Mouse (Mus musculus): ENCODE data around the gene Plcb3. TPM values are rescaled to one million over a fixed set of nuclear protein-coding genes. Genes with fewer than 3 reads are reported as not detected.

Plcb3 gene
- 10 to 100 TPM; 33.4 to 35.2 TPM for total RNA-seq (2023)

DNA sequence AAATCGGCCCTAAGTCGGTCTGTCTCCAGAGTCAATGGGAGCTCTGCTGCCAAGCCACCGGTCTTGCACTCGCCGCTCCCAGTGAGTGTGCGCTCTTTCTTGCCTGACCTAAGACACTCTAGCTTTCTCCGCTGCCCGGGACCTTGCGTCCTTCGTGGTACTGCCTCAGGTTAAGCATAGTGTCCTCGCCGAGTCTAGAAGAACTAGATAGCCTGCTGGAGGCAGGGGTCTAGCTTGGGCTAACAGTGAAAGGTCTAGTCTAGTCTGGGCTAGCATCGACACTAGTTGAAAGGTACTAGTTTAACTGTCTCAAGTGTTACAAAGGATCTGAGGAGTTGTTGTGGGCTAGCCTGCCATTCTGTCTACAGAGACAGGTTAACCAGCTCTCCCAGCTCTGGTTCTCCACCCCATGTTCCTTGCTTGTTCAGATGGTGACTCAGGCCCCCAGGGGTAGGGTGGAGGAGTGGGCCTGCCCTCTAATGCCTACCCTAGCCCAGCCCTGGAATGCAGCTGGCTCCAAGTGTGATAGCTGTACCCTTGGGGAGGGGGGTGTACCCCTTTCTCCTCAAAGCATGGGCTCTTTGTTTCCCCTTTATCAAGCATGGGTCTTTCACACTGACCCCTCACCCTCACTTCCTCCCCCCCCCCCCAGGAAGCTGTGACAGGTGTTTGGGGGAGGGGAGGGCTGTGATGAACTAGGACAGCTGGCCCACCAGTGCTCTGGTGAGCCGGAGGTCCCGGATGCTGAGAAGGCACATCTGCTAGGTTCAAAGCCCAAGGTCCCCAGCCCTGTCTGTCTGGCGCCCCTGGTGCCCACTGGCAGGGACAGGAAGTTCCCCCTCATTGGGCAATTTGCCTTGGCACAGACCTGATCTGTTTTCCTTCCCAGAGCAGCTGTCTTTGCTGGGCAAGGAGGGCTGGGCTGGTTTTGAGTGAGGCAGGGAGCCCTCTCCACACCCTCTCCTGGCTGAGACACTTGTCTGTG is at the start of gene Plcb3:
Plcb3 (minus strand) TSS at position 934 of the 985 bp plus-strand sequence.

DNA sequence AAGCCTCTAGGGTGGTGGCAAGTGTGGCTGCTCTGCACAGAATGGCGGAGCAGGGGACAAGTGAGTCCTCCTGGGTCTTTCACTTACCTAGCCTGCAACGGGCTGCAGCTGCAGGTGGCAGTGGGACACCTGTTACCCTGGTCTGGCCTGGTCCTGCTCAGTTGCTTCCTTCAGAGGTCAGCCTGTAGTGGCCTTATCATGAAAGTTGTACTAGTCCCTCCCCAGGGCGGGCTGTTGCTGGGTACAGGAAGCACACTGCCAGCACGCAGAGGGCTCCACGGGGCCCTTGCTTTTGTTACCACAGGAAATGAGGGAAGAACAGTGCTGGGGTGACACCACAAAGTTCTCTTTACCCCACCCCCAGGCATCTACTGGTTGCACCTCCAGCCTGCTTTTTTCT is 42.9 kb upstream of the Plcb3 start, which contains the start of gene Fermt3:
Fermt3 (minus strand) TSS at position 279 of the 400 bp plus-strand sequence.

DNA sequence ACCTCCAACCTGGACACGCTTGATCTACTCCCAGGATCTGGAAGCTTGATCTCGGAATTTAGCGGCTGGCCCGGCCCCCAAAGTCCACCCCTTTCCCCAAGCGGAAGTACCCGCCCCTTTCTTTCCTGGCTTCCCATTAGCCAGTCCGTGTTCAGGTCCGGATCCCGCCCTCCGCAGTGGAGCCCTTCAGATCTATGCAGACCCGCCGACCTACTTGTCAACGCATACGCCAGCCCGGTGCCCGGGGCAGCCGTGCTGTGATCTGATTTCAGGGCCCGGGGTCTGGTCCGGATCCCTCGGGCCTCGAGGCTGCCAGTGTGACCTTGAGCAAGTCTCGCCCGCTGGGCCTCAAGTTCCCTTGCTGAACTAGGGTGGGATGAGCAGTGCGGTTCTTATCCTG is 19.7 kb upstream of the Plcb3 start, which contains the start of the genes Nudt22 and Trpt1:
Nudt22 (minus strand) TSS at position 112 of the 400 bp plus-strand sequence.
Trpt1 (plus strand) TSS at position 126 of the 400 bp plus-strand sequence.

DNA sequence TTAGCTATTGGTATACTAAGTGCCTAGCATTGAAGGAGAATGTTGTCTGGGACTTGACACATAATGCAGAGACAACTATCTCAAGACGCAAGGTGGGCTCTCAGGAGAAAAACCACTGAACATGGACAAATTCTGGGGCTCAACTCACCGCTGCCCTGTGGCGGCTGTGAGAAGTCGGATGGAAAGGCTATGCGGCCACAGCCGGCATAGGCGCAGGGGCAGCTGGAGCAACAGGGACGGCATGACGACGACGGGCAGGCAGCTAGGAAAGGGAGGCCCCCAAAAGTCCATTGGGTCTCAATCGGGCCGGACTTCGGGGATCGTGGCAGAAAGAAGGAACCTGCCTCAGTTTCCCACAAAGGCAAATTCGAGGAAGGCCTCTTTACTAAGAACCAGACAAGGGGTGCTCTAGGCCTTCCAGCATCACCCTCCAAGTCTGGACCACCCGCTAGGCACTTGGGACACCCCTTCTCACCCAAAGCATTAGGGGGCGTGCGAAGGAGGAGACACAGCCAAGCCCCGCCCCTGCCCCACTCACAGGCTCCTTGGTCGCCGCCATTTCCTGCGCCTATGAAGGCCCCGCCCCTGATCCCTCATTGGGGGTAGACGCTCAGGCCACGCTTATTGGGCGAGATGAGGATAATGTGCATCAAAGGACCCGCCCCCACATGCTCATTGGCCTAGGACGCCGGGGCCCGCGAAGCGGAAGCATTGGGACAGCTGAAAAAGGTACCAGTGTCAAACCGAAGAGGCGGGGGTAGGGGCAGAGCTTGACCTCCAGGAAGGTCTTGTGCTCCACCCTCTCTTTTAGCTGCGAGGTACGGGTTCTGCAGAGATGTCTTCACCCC is 16.0 kb upstream of the Plcb3 start, which contains the start of gene Dnajc4:
Dnajc4 (minus strand) TSS at position 562 of the 848 bp plus-strand sequence.

DNA sequence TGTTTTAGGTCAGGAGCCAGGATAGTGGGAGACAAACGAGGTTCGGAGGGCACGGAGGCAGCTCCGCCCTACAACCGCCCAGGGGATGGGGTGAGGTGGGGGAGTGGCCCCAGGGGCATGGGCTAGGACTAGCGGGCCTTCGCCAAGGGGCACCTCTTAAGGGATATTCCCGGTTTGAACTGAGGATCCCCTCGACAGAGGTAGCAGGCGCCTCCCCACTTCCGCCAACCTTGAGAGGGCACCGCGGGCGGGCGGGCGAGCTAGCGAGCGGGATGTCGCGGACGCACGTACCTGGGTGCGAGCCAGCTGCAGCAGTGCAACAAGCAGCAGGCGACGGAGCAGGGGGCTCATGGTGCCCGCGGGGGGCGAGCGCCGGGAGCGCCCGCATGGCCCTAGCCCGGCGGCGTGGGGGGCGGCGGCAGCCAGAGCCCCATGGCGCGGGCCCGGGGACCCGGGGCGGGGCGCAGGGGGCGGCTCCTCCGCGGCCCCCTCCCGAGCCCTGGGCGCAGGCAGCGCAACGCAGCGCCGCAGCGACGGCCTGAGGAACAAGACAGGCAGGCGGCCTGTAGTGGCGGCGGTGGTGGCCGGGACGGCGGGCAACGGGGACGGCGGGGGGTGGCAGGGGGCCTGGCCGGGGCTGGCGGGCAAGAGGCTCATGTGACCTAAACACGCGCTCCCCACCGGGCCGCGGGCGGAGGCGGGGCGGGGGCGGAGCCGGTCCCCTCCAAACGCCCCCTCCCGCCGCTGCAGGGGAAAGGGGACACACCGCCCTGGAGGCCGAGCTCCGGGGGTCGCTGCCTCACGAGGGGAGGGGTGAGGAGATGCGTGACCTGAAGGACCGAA is 11.0 kb upstream of the Plcb3 start, which contains the start of gene Vegfb:
Vegfb (minus strand) TSS at position 591 of the 843 bp plus-strand sequence.

DNA sequence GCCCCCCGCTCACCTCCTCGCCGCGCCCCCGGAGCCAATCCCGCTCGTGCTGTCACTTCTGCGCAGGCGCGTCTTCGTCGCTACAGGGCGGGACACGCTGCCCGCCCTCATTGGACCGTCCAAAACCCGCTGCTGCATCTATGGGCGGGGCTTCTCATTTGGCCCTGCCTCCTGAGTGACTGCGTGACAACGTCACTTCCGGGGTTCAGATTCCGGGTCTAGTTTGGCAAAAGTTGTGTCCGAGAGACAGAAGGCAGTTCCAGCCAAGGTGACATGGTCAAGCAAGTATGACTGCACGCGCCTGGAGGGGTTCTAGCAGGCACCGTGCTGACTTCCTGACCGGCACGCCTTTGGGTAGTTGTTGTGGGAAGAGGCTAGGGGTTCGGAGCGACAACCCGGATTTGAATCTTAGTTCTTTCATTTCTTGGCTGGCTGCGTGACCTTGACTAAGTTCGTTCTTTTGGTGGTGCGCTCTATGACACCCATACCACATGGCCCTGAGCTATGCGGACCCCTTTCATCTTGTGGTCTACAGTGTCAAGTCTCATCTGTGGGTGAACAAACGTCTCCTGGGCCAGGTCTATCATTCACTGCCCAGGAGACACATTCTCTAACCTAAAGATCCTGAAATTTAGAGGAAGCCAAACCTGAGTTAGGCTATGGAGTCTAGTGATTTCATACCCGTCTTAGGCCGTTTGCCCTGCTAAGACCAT is 4.3 kb upstream of the Plcb3 start, which contains the start of gene Fkbp2:
Fkbp2 (minus strand) TSS at position 121 of the 713 bp plus-strand sequence.

DNA sequence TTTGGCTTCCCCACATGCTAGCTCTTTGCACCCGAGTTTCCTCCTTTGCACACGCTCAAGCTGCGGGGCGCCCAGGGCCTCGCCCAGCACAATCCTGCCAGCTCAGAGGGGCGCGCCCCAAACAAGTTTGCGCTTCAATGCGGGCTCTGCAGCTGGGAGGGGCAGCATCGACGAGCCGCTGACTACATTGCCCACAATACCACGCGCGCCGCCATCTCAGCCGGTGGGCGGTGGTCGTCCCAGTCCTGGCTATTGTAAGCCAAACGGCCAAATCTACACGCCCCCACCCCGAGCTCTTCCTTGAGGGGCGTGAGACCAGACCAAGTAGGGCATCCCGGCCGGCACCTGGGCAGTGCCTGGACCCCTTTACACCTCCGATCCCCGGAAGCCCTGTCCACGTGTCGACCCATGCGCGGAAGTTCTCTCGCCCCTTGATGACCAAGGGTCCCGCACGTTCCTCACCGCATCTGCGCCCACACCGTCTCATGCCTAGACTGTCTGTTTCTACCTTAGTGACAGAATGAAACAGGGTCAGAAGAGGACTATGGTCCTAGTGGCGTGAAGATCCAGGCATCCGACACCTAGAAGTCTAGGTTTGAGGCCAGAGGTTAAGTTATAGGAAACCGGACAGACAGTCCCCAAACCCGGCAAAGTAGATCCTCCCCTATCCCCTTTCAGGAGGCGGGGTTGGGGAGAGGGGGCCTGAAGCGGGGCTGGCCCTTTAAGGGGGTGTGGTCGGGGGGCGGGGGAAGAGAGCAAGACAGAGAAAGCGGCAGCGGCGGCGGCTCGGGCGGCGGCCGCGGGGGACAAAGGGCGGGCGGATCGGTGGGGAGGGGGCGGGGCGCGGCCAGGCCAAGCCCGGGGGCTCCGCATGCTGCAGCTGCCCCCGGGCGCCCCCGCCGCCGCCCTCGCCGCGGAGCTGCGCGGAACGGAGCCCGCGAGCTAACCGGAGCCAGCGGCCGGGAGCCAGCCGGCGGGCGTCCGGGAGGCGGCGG is 1.8 kb downstream of the Plcb3 start, which contains the start of gene Ppp1r14b:
Ppp1r14b (plus strand) TSS at position 758 of the 995 bp plus-strand sequence.

DNA sequence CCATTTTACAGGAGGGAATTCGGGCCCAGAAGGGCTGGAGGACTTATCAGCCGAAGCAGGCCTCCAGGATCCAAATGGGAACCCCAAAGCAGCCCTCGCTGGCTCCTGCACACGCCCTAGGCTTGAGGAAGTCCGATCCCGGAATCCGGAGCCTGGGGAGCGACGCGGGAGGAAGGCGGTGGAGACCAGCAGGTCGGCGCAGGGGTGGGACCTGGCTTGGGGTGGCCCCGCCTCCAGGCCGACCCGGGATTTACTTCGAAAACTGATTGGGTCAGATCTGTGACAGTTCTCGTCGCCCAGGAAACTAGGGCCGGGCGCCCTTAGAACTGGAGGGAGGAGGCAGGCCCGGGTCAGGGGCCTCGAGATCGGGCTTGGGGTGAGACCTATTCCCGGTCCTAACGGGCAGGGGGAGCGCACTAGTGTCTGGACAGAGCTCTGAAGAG is 34.0 kb downstream of the Plcb3 start, which contains the start of gene Gpr137:
Gpr137 (minus strand) TSS at position 232 of the 443 bp plus-strand sequence.

DNA sequence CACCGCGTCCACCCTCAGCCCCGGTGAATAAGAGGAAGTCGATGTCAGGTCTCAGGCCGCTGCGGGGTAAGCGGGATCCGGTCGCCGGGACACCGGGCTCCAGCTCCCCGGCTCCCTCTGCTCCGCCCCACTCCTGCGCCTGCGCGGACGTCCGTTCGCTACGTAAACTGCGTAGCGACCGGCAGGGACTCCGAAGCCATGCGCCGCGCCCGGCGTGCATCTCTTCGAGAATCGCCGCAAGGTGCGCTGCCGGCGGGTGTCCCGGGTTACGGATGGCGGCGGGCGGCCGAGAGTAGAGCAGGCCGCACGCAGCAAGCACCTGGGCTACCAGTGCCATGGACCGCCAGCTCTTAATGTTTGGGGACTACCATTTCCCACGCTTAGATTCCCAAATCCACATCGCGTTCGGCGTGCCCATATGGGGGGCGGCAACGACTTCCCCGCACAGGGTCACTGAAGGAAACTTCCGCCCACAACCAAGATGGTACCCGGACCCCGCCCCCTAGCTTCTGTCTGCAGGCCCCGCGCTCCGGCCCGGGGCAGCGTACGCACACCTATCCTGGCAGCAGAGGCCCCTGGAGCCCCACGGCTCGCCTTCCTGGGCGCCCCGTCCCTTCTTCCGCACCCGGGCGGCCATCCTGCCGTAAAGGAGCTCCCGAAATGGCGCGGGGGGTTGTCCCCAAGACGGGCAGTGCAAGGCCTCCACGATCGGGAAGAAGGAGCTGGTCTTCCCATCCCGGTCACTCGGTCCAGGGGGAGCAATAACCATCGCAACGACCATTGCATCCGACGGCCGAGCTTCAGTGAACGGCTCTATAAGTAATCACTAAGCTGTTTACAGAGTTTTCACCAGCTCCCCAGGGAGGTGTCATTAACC is 34.7 kb downstream of the Plcb3 start, which contains the start of gene Bad:
Bad (plus strand) TSS at position 490 of the 877 bp plus-strand sequence.

DNA sequence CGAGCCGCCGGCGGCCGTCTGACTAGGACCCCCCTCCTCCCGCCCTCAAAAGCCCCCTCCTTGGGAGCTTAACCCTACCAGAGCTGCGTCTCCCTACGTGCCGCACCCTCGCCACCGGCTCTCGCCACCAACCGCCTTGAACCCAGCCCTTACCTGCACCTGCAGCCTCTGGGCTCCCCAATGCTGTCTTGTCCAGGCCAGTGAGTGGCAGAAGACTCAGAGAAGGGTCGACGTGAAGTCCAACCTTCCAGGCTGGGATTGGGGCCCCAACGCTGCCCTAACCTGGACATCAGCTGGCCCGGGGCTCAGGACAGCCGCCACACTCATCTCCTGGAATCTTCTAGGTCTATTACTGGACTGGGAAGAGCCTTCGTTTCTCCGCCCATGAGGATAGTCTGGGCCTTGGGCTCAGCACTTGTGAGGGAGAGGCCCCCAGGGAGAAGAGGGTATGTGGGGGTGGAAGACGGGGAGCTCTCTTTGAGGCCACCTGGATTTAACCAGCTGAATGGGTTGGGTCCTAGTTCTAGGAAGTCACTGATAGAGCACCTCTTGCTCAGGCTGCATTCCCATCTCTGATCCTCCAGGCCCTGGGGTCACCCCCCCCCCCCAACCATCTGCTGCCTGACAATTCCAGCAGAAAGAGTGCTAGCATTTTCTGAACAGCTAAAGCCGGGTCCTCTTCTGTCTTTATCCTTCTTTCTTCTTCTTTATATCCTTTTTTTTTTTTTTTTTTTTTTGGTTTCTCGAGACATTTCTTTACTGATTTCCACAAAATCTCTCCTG is 41.9 kb downstream of the Plcb3 start, which contains the start of gene Kcnk4:
Kcnk4 (minus strand) TSS at position 321 of the 783 bp plus-strand sequence.

DNA sequence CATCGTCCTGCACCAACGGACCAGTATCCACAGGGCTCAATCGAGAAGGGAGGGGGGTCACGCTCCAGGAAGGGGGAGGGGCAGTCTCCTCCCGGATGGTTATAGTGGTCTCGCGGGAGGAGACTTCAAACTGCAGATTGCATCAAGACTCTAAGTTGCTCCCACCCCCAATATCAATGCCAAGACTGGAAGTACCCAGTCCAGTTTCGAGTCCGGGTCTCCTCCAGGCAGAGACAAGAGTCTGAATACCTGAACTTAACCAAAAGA is 51.0 kb downstream of the Plcb3 start, which contains the start of gene Catsperz:
Catsperz (minus strand) TSS at position 74 of the 267 bp plus-strand sequence.

DNA sequence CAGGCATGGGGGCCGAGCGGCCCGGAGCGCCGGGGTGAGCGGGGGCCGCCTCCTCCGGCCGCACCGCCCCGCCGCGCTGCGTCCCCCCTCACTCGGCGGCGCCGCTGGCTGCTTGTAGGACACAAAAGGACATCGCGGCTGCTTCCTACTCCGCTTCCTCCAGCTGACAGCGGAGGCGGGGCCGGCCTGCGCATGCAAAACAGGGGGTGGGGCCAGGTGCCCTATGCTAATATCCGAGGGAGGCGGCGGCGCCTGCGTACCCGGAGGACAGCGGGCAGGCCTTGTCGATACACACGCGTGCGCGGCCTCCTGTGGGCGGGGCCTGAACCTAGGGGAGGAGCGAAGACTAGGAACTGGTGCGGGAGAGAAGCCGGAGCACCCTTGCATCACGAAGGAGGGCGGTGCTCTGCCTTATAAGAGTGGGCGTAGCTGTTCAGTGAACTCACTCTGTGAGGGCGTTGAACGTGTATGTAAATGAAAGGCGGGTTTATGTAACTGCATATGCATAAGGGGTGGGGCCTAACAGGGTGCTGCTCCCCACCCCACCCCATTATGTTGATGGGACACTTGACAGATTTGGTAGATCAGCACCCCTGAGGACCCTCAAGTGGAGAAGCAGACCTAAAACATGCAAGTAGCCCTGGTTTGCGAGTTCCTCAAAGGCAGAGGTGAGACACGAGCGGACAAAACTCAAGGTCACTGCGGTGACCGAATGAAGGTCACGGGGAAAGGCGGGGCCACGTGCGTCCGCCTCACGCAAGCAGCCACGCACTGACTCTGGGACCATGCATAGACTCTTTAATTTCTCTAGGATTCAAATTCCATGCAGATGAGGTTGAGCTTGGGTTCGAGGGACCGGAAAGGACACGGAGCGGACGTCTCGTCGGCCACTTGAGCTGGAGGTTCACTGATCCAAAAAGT is 54.4 kb downstream of the Plcb3 start, which contains the start of gene Esrra:
Esrra (minus strand) TSS at position 167 of the 921 bp plus-strand sequence.

DNA sequence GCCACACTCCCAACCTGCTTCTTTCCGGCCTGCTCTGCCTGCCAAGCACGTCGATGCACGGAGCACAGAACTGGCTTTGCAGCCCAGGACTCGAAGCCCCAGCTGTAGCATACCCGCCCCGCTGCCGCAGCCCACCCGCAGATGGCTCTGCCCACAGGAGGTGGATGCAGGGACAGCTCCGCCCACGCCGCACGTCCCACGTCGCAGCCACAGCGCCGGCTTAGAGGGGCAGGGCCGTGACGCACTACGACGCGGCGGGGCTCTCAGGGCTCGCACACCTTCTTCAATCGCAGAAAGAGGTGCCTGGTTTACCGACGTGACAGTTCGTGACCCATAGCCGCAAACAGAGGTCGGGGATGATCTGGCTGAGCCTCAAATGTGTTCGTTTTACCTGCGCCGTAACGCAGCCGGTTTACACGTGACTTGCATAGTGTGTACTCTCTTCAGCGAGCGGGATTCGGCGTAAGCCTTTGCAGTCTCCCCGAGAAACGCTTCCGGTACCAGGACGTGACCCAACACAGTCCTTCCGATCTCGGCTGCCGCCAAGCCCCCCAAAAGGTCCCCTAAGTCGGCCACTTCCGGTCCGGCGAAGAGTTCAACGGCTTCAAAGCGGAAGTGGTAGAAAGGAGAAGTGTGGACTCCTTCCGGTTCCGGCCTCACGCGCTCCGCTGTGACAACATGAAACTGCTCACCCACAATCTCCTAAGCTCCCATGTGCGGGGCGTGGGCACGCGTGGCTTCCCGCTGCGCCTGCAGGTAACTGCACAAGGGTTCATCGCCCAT is 66.6 kb downstream of the Plcb3 start, which contains the start of the genes Trmt112 and Prdx5:
Trmt112 (plus strand) TSS at position 192 of the 783 bp plus-strand sequence.
Prdx5 (minus strand) TSS at position 600 of the 783 bp plus-strand sequence.

Measured in monocyte, adult 59 days (primary cell).